Mouse (Mus musculus) liver, embryonic 14.5 days (tissue): Measurements from ENCODE around the gene Ldah.

Source experiments
- CTCF ChIP-seq: IDR thresholded peaks from 2 replicates; pipeline ENCODE4 v1.5.1; 2016; ENCODE audit warnings: antibody characterized with exemption, low read depth, control low read depth
- EP300 ChIP-seq: IDR thresholded peaks from 2 replicates; pipeline ENCODE4 v1.6.1; 2016; ENCODE audit warnings: antibody characterized with exemption, low read depth

- no peak for TF ChIP-seq EP300
- TF ChIP-seq CTCF = no peak
Measured at GRCm38 (mm10) chr12:8260297-8260696, 52.4 kb downstream of the Ldah start.
